Mouse (Mus musculus) hindbrain, embryonic 14.5 days (tissue): Measurements from ENCODE around the gene B9d1. TPM values are rescaled to one million over a fixed set of nuclear protein-coding genes. Genes with fewer than 3 reads are reported as not detected.

Experiments
- ATAC-seq: fragments of 200-750 bp; cut with Nextera tagmentation; 2 replicates; pipeline ENCODE4 v1.8.0; 2017; ENCODE audit warnings: moderate number of reproducible peaks, mild to moderate bottlenecking, moderate TSS enrichment, moderate library complexity; ENCODE audit not compliant: low FRiP score
- DNase-seq: peaks from one replicate; pipeline ENCODE4 v3.0.0-alpha.2; 2015; ENCODE audit warnings: low spot score
- H3K27ac ChIP-seq: fragments of 300-500 bp; sonication (generic); 2 replicates; pipeline ENCODE4 v1.5.1; 2014; ENCODE audit warnings: mild to moderate bottlenecking, moderate library complexity
- H3K27me3 ChIP-seq: fragments of 300-500 bp; sonication (generic); 2 replicates; pipeline ENCODE4 v1.6.1; 2014; ENCODE audit warnings: mild to moderate bottlenecking, low read length, mixed read lengths; ENCODE audit not compliant: control insufficient read depth, insufficient read depth
- H3K36me3 ChIP-seq: fragments of 300-500 bp; sonication (generic); replicated peaks from 2 replicates; pipeline ENCODE4 v1.6.1; 2014; ENCODE audit not compliant: control insufficient read depth, insufficient read depth
- H3K4me1 ChIP-seq: fragments of 300-500 bp; sonication (generic); replicated peaks from 2 replicates; pipeline ENCODE4 v1.6.1; 2014; ENCODE audit warnings: antibody characterized with exemption, low read length, mixed read lengths; ENCODE audit not compliant: control insufficient read depth, insufficient read depth
- H3K4me2 ChIP-seq: fragments of 300-500 bp; sonication (generic); replicated peaks from 2 replicates; pipeline ENCODE4 v1.6.1; 2014; ENCODE audit warnings: mild to moderate bottlenecking, moderate library complexity
- H3K4me3 ChIP-seq: fragments of 300-500 bp; sonication (generic); replicated peaks from 2 replicates; pipeline ENCODE4 v1.5.1; 2014; ENCODE audit warnings: mild to moderate bottlenecking, low read length
- H3K9ac ChIP-seq: fragments of 300-500 bp; sonication (generic); 2 replicates; pipeline ENCODE4 v1.6.1; 2014
- H3K9me3 ChIP-seq: fragments of 300-500 bp; sonication (generic); 2 replicates; pipeline ENCODE4 v1.6.1; 2016; ENCODE audit warnings: low read length; ENCODE audit not compliant: control insufficient read depth
- WGBS: fragments of 180-500 bp; shearing (Covaris S2); extraction: QIAGEN DNeasy Blood & Tissue Kit; methylation state at CpG from one replicate; pipeline ENCODE4 v1.1.7; 2014; 5-methylcytosine and 5-hydroxymethylcytosine counted together
- polyA plus RNA-seq: library from polyadenylated mRNA; unstranded; fragments of >200 nt; fragmentation: Nextera tagmentation; extraction: Ambion mirVana; gene quantifications from 2 replicates; pipeline ENCODE4 v1.2.1, GENCODE M21; 2014

The B9d1 gene
- polyA plus RNA-seq, 1 experiment from 2014 or later = 37.4 TPM

- H3K9me3 ChIP-seq = no peaks in the 10 kb centered on the region
- H3K4me3 ChIP-seq = no peak overlapping the region
- H3K4me1 ChIP-seq = peaks cover 5% of the 10 kb centered on the region; the same call in 1 of the 2 replicates
- H3K27me3 ChIP-seq = no peaks in the 10 kb centered on the region
- H3K4me2 ChIP-seq = no peak overlapping the region
- H3K36me3 ChIP-seq = no peaks in the 10 kb centered on the region
- 86% methylated on average over 6 of the region's 6 CpGs for WGBS
- H3K9ac ChIP-seq = no peak overlapping the region
- ATAC-seq = no peak
- DNase-seq = no peak
- no peak overlapping the region for H3K27ac ChIP-seq
Observed at GRCm38 (mm10) chr11:61498736-61499504, 6.0 kb upstream of the B9d1 start.

GRCm38 (mm10) chr11:61503933-61504332, 1.0 kb upstream of the B9d1 start:
- WGBS = 74% methylated on average over 8 of the region's 8 CpGs
- H3K27ac ChIP-seq = peak overlapping the region; percentile 91
- H3K4me2 ChIP-seq = peak overlapping the region; percentile 65
- H3K36me3 ChIP-seq = no peaks in the 10 kb centered on the region
- no peaks in the 10 kb centered on the region for H3K27me3 ChIP-seq
- H3K4me1 ChIP-seq = peaks cover 21% of the 10 kb centered on the region
- H3K9me3 ChIP-seq = no peaks in the 10 kb centered on the region
- H3K4me3 ChIP-seq = peak overlapping the region; percentile 58
- no peak for ATAC-seq
- no peak for DNase-seq
- H3K9ac ChIP-seq = peak overlapping the region; percentile 70

GRCm38 (mm10) chr11:61514953-61515352, 10.0 kb downstream of the B9d1 start:
- 27% methylated on average over 3 of the region's 3 CpGs for WGBS
- peaks cover 64% of the 10 kb centered on the region for H3K36me3 ChIP-seq

GRCm38 (mm10) chr11:61517971-61518370, 13.0 kb downstream of the B9d1 start:
- Histone ChIP-seq H3K27me3 (no peaks in the 10 kb centered on the region), H3K27ac (no peak overlapping the region), H3K9me3 (no peaks in the 10 kb centered on the region), H3K4me2 (no peak overlapping the region), H3K9ac (no peak overlapping the region), H3K4me1 (no peaks in the 10 kb centered on the region), H3K36me3 (peaks cover 79% of the 10 kb centered on the region), H3K4me3 (no peak overlapping the region)
- ATAC-seq (no peak), DNase-seq (no peak)
- WGBS = 88% methylated on average over 1 of the region's 1 CpGs

More at GRCm38 (mm10) chr11:61514953-61515352, 10.0 kb downstream of the B9d1 start:
- DNase-seq (no peak), ATAC-seq (no peak)
- no peaks in the 10 kb centered on the region for H3K4me1 ChIP-seq
- no peak overlapping the region for H3K27ac ChIP-seq
- H3K27me3 ChIP-seq = no peaks in the 10 kb centered on the region
- H3K9me3 ChIP-seq = no peaks in the 10 kb centered on the region
- H3K4me3 ChIP-seq = no peak overlapping the region
- no peak overlapping the region for H3K9ac ChIP-seq
- H3K4me2 ChIP-seq = no peak overlapping the region

DNA sequence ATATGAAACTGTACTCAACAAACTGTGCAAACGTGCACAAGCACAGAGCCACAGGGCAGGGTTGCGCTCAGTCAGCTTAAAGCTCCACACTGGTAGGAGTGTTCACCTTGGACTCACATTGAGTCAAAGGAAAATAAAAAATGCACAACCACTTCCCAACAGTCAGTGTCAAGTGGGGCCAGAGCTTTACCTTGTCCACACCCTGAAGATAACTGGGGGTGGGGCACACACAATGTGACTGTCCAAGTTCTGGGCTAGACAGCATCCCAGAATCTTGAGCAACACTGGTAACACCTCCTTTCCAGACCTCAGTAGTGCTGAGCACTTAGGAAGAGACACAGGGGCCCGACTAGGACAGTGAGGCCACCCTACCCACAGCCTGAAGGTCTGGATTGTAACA, 13.9 kb downstream of the B9d1 start:
- 97% methylated on average over 3 of the region's 3 CpGs for WGBS
- no peak overlapping the region for H3K9ac ChIP-seq
- ATAC-seq (no peak), DNase-seq (no peak)
- no peaks in the 10 kb centered on the region for H3K9me3 ChIP-seq
- peaks cover 78% of the 10 kb centered on the region for H3K36me3 ChIP-seq
- no peak overlapping the region for H3K27ac ChIP-seq
- no peak overlapping the region for H3K4me3 ChIP-seq
- no peaks in the 10 kb centered on the region for H3K27me3 ChIP-seq
- H3K4me1 ChIP-seq = no peaks in the 10 kb centered on the region
- no peak overlapping the region for H3K4me2 ChIP-seq

DNA sequence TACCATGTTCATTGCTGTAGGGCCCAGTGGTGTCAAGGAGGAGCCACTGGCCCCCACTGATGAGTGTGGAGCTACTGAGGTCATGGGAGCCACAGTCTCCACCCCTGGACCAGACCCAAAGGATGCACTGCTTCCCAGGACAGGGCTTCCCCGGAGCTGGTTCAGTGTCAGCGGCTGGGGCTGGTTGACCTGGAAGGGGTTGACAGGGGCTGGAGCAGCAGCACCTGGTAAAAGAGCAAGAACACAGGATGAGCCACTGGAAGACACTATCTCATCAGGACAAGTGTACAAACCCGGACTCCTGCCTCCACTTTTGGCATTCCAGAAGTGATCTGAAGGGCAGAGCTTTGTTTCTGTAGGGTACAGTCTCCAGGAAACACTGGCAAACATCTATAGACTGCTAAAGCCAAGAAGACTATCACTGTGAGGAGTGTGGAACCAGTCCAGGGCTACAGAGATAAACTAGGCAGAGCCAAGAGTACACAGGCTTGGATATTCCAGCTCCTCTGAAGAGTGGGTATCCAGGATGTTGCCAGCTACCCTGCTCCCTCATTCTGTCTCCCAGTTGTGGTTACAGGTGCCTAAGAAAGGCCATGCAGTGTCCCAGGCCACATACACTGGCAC, 14.7 kb downstream of the B9d1 start:
- Histone ChIP-seq H3K4me3 (no peak overlapping the region), H3K9me3 (no peaks in the 10 kb centered on the region), H3K27ac (no peak overlapping the region), H3K27me3 (no peaks in the 10 kb centered on the region), H3K9ac (no peak overlapping the region), H3K4me2 (no peak overlapping the region), H3K4me1 (no peaks in the 10 kb centered on the region), H3K36me3 (peaks cover 76% of the 10 kb centered on the region)
- DNase-seq (no peak), ATAC-seq (no peak)
- 95% methylated on average over 3 of the region's 3 CpGs for WGBS

- Histone ChIP-seq H3K4me3 (no peak overlapping the region), H3K9ac (no peak overlapping the region), H3K4me2 (no peak overlapping the region), H3K9me3 (no peaks in the 10 kb centered on the region), H3K27ac (no peak overlapping the region), H3K36me3 (peaks cover 31% of the 10 kb centered on the region), H3K4me1 (peaks cover 6% of the 10 kb centered on the region; the same call in 1 of the 2 replicates), H3K27me3 (no peaks in the 10 kb centered on the region)
- DNase-seq (no peak), ATAC-seq (no peak)
- 84% methylated on average over 1 of the region's 1 CpGs for WGBS
Observed at GRCm38 (mm10) chr11:61526872-61527271, 21.9 kb downstream of the B9d1 start.

GRCm38 (mm10) chr11:61529268-61529713, 24.3 kb downstream of the B9d1 start:
- ATAC-seq (peak; percentile 66), DNase-seq (no peak)
- Histone ChIP-seq H3K4me1 (peaks cover 6% of the 10 kb centered on the region; the same call in 1 of the 2 replicates), H3K4me3 (no peak overlapping the region), H3K27ac (0 out of 2 replicates have a peak overlapping the region, but pooled peaks have one; percentile 39), H3K4me2 (no peak overlapping the region), H3K36me3 (0 out of 2 replicates have a peak, but pooled peaks cover 29% of the 10 kb centered on the region), H3K27me3 (no peaks in the 10 kb centered on the region), H3K9ac (no peak overlapping the region), H3K9me3 (no peaks in the 10 kb centered on the region)
- 20% methylated on average over 4 of the region's 4 CpGs for WGBS

DNA sequence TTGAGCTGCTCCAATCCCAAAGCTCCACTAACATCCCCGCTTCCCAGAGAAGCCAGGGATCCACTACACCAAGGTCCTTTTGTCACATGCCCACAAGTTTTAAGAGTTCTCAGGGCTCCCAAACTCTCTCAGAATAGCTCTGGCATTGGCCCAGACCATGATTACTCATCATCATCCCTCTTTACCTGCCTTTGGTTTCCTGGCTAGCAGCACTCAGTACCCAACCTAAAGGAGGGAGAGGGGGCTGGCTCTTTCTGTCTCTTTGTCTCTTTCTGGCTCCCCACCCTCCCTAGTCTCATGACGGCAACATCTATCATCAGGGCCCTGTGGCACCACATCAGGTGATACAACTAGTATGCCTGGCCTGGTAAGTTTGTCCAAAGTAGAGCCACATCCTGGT, 27.9 kb downstream of the B9d1 start:
- no peak overlapping the region for H3K4me2 ChIP-seq
- H3K36me3 ChIP-seq = peaks cover 29% of the 10 kb centered on the region; the same call in 1 of the 2 replicates
- no peak overlapping the region for H3K27ac ChIP-seq
- H3K4me1 ChIP-seq = peaks cover 6% of the 10 kb centered on the region; the same call in 1 of the 2 replicates
- DNase-seq (no peak), ATAC-seq (no peak)
- H3K9ac ChIP-seq = no peak overlapping the region
- H3K4me3 ChIP-seq = no peak overlapping the region
- 98% methylated on average over 2 of the region's 2 CpGs for WGBS
- no peaks in the 10 kb centered on the region for H3K9me3 ChIP-seq
- H3K27me3 ChIP-seq = no peaks in the 10 kb centered on the region
